Mouse (Mus musculus) neural tube, embryonic 11.5 days (tissue): ENCODE measurements around the gene 9130204L05Rik. TPM values are rescaled to one million over a fixed set of nuclear protein-coding genes. Genes with fewer than 3 reads are reported as not detected.

Experiments
- ATAC-seq: fragments of 200-750 bp; cut with Nextera tagmentation; 2 replicates; pipeline ENCODE4 v1.8.0; 2017; ENCODE audit warnings: moderate number of reproducible peaks, mild to moderate bottlenecking, moderate TSS enrichment, moderate library complexity; ENCODE audit not compliant: insufficient read depth, low FRiP score, low TSS enrichment
- DNase-seq: peaks from one replicate; pipeline ENCODE4 v3.0.0-alpha.2; 2015; ENCODE audit warnings: low spot score
- H3K27ac ChIP-seq: fragments of 300-500 bp; sonication (generic); 2 replicates; pipeline ENCODE4 v1.5.1; 2014; ENCODE audit warnings: low read depth, mild to moderate bottlenecking, low read length
- H3K27me3 ChIP-seq: fragments of 300-500 bp; sonication (generic); 2 replicates; pipeline ENCODE4 v1.6.1; 2014; ENCODE audit warnings: mild to moderate bottlenecking, low read length, mixed read lengths; ENCODE audit not compliant: control insufficient read depth, insufficient read depth
- H3K36me3 ChIP-seq: fragments of 300-500 bp; sonication (generic); 2 replicates; pipeline ENCODE4 v1.6.1; 2014; ENCODE audit warnings: mild to moderate bottlenecking, low read length, moderate library complexity, mixed read lengths; ENCODE audit not compliant: control insufficient read depth, insufficient read depth
- H3K4me1 ChIP-seq: fragments of 300-500 bp; sonication (generic); 2 replicates; pipeline ENCODE4 v1.6.1; 2014; ENCODE audit warnings: low read length, mixed read lengths; ENCODE audit not compliant: control insufficient read depth, insufficient read depth
- H3K4me2 ChIP-seq: fragments of 300-500 bp; sonication (generic); 2 replicates; pipeline ENCODE4 v1.6.1; 2014; ENCODE audit warnings: low read depth, mild to moderate bottlenecking, moderate library complexity
- H3K4me3 ChIP-seq: fragments of 300-500 bp; sonication (generic); 2 replicates; pipeline ENCODE4 v1.5.1; 2014; ENCODE audit warnings: low read depth, low read length
- H3K9ac ChIP-seq: fragments of 300-500 bp; sonication (generic); 2 replicates; pipeline ENCODE4 v1.6.1; 2014; ENCODE audit warnings: mild to moderate bottlenecking, low read length
- H3K9me3 ChIP-seq: fragments of 300-500 bp; sonication (generic); 2 replicates; pipeline ENCODE4 v1.6.1; 2016; ENCODE audit warnings: low read length; ENCODE audit not compliant: control insufficient read depth
- WGBS: fragments of 180-500 bp; shearing (Covaris S2); extraction: QIAGEN DNeasy Blood & Tissue Kit; methylation state at CpG from one replicate; pipeline ENCODE4 v1.1.7; 2014; 5-methylcytosine and 5-hydroxymethylcytosine counted together
- polyA plus RNA-seq: library from polyadenylated mRNA; unstranded; fragments of >200 nt; fragmentation: Nextera tagmentation; extraction: Ambion mirVana; gene quantifications from 2 replicates; pipeline ENCODE4 v1.2.1, GENCODE M21; 2014

Gene 9130204L05Rik
- not detected in 2 replicates for polyA plus RNA-seq

DNA sequence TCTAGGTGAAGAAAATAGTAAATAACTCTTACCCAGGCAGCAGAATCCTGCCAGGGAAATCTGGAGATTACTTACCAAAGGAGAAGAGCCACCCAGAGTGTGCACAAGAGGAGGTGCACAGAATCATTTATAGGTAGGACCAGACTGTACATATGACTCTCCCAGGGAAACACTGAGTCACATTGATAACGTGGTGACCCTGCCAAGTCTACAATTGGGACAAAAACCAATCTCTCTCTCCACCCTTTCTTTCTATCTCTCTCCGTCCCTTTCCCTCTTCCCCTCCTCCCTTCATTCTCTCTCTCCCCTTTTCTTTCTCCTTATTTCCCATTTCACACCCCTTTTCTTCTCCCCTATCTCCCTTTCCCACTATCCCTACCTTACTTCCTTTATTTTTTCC, at the start of gene 9130204L05Rik:
Gene 9130204L05Rik, minus strand, starts transcription at position 101 of the 400 bp plus-strand sequence.
- Histone ChIP-seq H3K36me3 (no peaks in the 10 kb centered on the region), H3K27ac (no peak within 1 kb of the TSS), H3K27me3 (no peaks in the 10 kb centered on the region), H3K9me3 (0 out of 2 replicates have a peak, but pooled peaks cover 2% of the 10 kb centered on the region), H3K9ac (no peak within 1 kb of the TSS), H3K4me3 (no peak within 1 kb of the TSS), H3K4me1 (no peaks in the 10 kb centered on the region), H3K4me2 (no peak within 1 kb of the TSS)
- ATAC-seq: no peak
- DNase-seq: no peak
- 58% methylated on average over 2 of the region's 2 CpGs for WGBS

DNA sequence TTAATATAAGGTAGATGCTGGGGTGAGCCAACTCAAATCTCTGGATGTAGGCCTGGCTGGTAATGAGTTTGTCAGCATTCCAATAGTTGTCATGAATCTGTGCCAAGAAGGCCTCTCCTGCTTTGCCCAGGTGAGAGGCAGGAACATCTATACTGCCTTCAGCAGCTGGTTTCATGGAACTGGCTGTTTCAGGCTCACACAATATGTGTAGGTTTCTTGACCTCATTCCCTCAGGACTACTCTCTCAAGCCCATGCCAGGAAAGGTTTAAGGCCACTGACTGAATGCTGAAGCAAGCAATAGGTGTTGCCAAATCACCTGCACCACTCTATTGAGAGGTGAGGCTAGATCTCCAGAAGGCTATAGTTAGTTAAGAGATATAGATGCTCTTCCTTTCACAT, 18.1 kb upstream of the 9130204L05Rik start:
- DNase-seq: no peak
- no peak for ATAC-seq
- no peaks in the 10 kb centered on the region for H3K27me3 ChIP-seq
- no peak overlapping the region for H3K9ac ChIP-seq
- no peaks in the 10 kb centered on the region for H3K36me3 ChIP-seq
- no peak overlapping the region for H3K4me2 ChIP-seq
- no peak overlapping the region for H3K4me3 ChIP-seq
- no peaks in the 10 kb centered on the region for H3K4me1 ChIP-seq
- H3K27ac ChIP-seq: no peak overlapping the region
- H3K9me3 ChIP-seq: 0 out of 2 replicates have a peak, but pooled peaks cover 3% of the 10 kb centered on the region

DNA sequence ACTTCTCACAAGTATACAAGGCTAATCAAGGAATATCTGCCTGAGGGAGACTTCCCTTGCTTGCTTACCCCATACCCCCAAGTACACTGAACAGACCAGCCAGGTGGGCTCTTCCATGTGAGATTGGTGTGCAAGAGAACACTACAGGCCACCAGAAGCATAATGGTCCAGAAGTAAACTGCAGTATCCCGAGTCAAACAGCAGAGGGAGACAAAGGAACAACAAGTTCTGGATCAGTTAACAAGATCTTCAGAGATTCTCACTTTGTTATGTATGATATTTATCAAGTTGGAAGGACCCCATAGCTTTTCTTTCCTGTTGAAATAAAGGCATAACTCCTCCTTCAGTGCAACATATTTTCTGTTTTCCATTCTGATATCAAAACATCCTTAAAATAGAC, 31.4 kb downstream of the 9130204L05Rik start:
- Histone ChIP-seq H3K36me3 (no peaks in the 10 kb centered on the region), H3K4me2 (no peak overlapping the region), H3K9me3 (no peaks in the 10 kb centered on the region; the same call in 1 of the 2 replicates), H3K9ac (no peak overlapping the region), H3K27me3 (no peaks in the 10 kb centered on the region), H3K4me1 (no peaks in the 10 kb centered on the region), H3K27ac (no peak overlapping the region), H3K4me3 (no peak overlapping the region)
- DNase-seq (no peak), ATAC-seq (no peak)
- 3% methylated on average over 1 of the region's 1 CpGs for WGBS

DNA sequence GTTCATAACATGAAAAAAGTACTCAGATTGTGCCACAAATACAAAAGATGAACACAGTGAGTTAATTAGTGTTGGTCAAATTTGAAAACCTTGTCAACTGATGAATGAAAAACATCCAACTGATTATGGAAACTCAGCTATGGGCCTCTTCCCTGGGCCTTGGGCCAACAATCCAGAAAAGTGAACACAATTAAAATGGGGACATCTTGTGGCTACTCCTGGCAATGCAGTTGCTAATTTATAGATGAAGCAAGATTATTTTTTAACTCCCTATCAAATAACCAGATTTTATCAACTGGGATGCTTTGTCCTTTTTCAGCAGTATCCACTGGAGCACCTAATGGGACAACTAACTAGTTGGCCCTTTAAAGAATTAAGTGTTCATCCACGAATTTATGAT, 37.9 kb downstream of the 9130204L05Rik start:
- WGBS: 20% methylated on average over 1 of the region's 1 CpGs
- no peak overlapping the region for H3K9ac ChIP-seq
- no peaks in the 10 kb centered on the region for H3K36me3 ChIP-seq
- no peaks in the 10 kb centered on the region for H3K27me3 ChIP-seq
- H3K9me3 ChIP-seq: peaks cover 3% of the 10 kb centered on the region; the same call in 1 of the 2 replicates
- no peak for DNase-seq
- no peak for ATAC-seq
- H3K4me3 ChIP-seq: no peak overlapping the region
- no peak overlapping the region for H3K27ac ChIP-seq
- no peaks in the 10 kb centered on the region for H3K4me1 ChIP-seq
- no peak overlapping the region for H3K4me2 ChIP-seq
